Mouse (Mus musculus) urinary bladder, adult 18-20 months (tissue): Measurements from ENCODE around the gene Olfr1351.
"Not testable (repeated sequence)": the region's sequence is repeated elsewhere in the genome, so short reads cannot be mapped to it uniquely, and the experiment has no call there.

Experiments used
- DNase-seq, 2 experiments: peaks; one replicate each; pipeline ENCODE4 v3.0.0; 2022; ENCODE audit warnings: low spot score in 2 of 2, mixed read lengths in 2 of 2

Gene Olfr1351

DNA sequence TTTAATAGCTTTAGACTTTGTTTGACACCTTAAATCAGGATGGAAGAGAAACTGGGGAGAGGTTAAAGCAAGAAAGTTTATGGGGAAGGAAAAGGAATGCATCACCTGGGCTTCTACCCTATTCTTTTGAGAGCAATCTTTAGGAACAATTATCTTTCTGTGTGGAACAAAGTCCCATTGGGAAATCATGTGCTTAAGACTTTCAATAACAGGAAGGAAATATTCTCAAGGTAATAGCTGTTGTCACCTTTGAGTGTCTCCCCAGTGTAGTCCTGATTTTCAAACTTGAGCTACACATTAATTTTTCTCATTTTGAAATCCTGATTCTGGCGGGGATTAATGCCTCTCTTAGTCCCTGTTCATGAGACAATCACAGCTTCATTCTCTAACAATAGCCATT lies at the start of gene Olfr1351:
TSS of gene Olfr1351 (plus strand) at position 301 of the 400 bp plus-strand sequence.
- no peak for DNase-seq

DNA sequence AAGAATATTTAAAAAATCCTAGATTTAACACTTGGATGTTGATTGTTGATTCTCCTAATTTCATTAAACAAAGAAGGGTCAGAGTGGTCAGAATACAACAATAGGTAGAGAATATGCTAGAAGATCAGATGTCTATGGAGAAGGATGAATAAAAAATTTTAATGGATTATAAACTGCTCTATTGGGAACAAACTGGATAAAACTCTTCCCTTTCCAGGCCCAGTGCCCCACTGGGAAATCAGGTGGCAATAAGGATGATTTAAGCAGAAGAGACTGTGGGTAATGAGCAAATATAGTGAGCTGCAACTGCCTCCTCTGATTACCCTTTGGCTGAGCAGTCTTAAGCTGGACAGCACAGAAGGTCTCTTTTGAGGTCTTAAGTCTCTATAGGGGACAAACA lies 49.3 kb upstream of the Olfr1351 start, which contains the start of gene Olfr1353:
TSS of gene Olfr1353 (plus strand) at position 301 of the 400 bp plus-strand sequence.
- not testable (repeated sequence) for DNase-seq

DNA sequence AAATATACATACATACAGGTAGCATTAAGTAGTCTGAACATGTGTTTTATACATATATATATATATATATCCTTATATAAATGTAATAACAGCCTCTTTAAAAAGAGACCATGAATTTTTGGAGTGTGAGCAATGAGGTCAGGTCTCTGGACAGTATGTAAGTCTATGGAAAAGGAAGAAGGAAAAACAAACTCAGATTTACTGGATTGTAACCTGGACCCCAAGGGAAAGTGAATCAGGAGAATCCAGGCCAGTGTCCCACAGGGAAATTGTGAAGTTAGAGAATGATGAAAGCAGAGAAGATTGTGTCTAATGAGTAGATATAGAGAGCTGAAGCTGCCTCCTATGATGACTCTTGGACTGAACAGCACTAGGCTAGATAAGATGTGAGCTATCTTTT lies 31.5 kb upstream of the Olfr1351 start, which contains the start of gene Olfr1352:
TSS of gene Olfr1352 (plus strand) at position 301 of the 400 bp plus-strand sequence.
- no peak for DNase-seq

DNA sequence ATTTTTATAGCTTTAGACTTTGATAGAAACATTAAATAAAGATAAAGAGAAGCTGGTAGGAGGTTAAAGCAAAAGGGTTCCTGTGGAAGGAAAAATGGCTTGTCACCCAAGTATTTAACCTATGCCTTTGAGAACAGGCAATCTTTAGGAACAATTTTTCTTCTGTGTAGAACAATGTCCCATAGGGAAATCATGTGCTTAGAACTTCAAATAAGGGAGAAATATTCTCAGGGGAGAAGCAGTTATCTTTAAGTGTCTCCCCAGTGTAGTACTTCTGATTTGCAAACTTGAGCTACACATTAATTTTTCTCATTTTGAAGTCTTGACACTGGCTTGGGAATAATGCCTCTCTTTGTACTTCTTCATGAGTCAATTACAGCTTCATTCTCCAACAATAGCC lies 16.2 kb downstream of the Olfr1351 start, which contains the start of gene Olfr57:
TSS of gene Olfr57 (plus strand) at position 301 of the 400 bp plus-strand sequence.
- no peak for DNase-seq

DNA sequence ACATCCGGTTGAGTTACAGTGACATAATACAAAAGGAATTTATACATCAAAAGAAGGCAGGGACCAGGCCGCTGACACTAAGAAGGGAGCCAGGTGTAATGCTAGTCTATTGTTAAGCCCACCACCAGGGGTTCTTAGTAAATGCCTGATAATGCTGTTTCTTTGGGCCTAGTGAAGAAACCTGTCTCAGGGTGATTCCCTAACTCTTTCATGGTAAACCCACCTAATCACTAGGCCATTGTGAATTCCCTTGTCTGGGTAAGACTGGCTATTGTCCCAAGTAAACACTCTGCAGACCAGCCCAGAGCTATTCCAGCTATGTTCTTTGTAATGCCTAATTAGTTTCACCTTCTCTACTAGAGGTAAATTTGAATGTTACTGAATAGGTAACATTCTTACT lies 30.2 kb downstream of the Olfr1351 start:
- DNase-seq, result not testable (repeated sequence)

DNA sequence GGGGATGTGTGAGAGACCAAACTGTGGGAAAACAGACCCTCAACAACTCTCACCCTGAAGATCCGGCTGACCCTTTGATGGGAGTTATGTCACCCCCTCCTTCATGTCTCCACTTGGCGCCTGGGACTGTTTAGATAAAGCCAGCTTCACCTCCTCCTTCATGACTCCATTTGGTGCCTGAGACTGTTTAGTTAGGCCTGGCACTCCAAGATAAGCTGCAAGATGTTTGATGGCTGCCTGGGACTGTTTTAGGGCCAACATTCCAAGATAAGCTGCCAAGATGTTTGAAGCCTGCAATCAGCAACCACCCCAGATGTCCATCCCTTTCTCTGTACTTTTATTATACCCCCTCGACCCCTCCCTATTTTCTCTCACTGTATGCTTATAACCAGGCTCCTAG lies 45.1 kb downstream of the Olfr1351 start:
- DNase-seq, result not testable (repeated sequence)
